Mouse (Mus musculus): ENCODE measurements at regions not wholly inside any gene's neighbourhood (a gene's known extent, or its start where the extent isn't known, plus 50 kb on each side); places are given as distances from the start of the nearest gene placed in this dataset.

GRCm38 (mm10) chr9:120703291-120703930, 132.2 kb downstream of the Rpl14 start:
- WGBS = 64% methylated on average over 10 of the region's 10 CpGs
- ATAC-seq (ENCODE audit: low FRiP score, low read depth) = no peak
- Histone ChIP-seq H3K9ac (no peak overlapping the region), H3K4me2 (replicated peaks) (no peak overlapping the region), H3K9me3 (no peaks in the 10 kb centered on the region), H3K27me3 (no peaks in the 10 kb centered on the region), H3K36me3 (no peaks in the 10 kb centered on the region), H3K4me1 (peaks cover 24% of the 10 kb centered on the region), H3K4me3 (no peak overlapping the region), H3K27ac (no peak overlapping the region)

- 69% methylated on average over 9 of the region's 9 CpGs for WGBS
- no peak overlapping the region; the same call in 1 of the 2 replicates for H3K27ac ChIP-seq
- H3K4me2 ChIP-seq (replicated peaks) = no peak overlapping the region
- no peak overlapping the region for H3K9ac ChIP-seq
- ATAC-seq (ENCODE audit: low FRiP score, low read depth) = peak; percentile 36; the same call in 1 of the 2 replicates
- peaks cover 8% of the 10 kb centered on the region for H3K9me3 ChIP-seq
- peaks cover 31% of the 10 kb centered on the region for H3K4me1 ChIP-seq
- H3K4me3 ChIP-seq = no peak overlapping the region
- no peaks in the 10 kb centered on the region for H3K27me3 ChIP-seq
- H3K36me3 ChIP-seq = no peaks in the 10 kb centered on the region
These were observed 135.4 kb downstream of the Rpl14 start for GRCm38 (mm10) chr9:120706562-120707198.

GRCm38 (mm10) chr9:120708507-120708906, 137.3 kb downstream of the Rpl14 start:
- peak overlapping the region; percentile 49 for H3K4me2 ChIP-seq (replicated peaks)
- ATAC-seq (ENCODE audit: low FRiP score, low read depth) = no peak
- H3K27ac ChIP-seq = peak overlapping the region; percentile 48
- H3K4me1 ChIP-seq = peaks cover 22% of the 10 kb centered on the region
- no peaks in the 10 kb centered on the region for H3K27me3 ChIP-seq
- no peaks in the 10 kb centered on the region for H3K36me3 ChIP-seq
- 12% methylated on average over 11 of the region's 11 CpGs for WGBS
- peak overlapping the region; percentile 3; the same call in 1 of the 2 replicates for H3K4me3 ChIP-seq
- H3K9ac ChIP-seq = peak overlapping the region; percentile 51
- peaks cover 10% of the 10 kb centered on the region for H3K9me3 ChIP-seq

GRCm38 (mm10) chr9:120709146-120709655, 138.0 kb downstream of the Rpl14 start:
- Histone ChIP-seq H3K36me3 (no peaks in the 10 kb centered on the region), H3K4me1 (peaks cover 20% of the 10 kb centered on the region), H3K4me2 (replicated peaks) (peak overlapping the region; percentile 49), H3K9ac (peak overlapping the region; percentile 51; the same call in 1 of the 2 replicates), H3K9me3 (peaks cover 10% of the 10 kb centered on the region), H3K27me3 (no peaks in the 10 kb centered on the region), H3K4me3 (no peak overlapping the region), H3K27ac (peak overlapping the region; percentile 48; the same call in 1 of the 2 replicates)
- WGBS = 68% methylated on average over 10 of the region's 10 CpGs
- ATAC-seq (ENCODE audit: low FRiP score, low read depth) = no peak

GRCm38 (mm10) chr9:120712987-120713386, 141.7 kb downstream of the Rpl14 start:
- H3K9me3 ChIP-seq = peaks cover 10% of the 10 kb centered on the region
- no peak overlapping the region for H3K4me3 ChIP-seq
- no peak for ATAC-seq (ENCODE audit: low FRiP score, low read depth)
- WGBS = 91% methylated on average over 2 of the region's 2 CpGs
- H3K27ac ChIP-seq = no peak overlapping the region
- no peak overlapping the region for H3K4me2 ChIP-seq (replicated peaks)
- H3K4me1 ChIP-seq = peaks cover 29% of the 10 kb centered on the region
- H3K27me3 ChIP-seq = no peaks in the 10 kb centered on the region
- H3K36me3 ChIP-seq = no peaks in the 10 kb centered on the region
- H3K9ac ChIP-seq = no peak overlapping the region

GRCm38 (mm10) chr9:120715665-120716121, 144.4 kb downstream of the Rpl14 start:
- no peak overlapping the region for H3K9ac ChIP-seq
- no peak overlapping the region for H3K4me3 ChIP-seq
- 49% methylated on average over 7 of the region's 7 CpGs for WGBS
- no peaks in the 10 kb centered on the region for H3K27me3 ChIP-seq
- peak; percentile 48 for ATAC-seq (ENCODE audit: low FRiP score, low read depth)
- no peak overlapping the region for H3K4me2 ChIP-seq (replicated peaks)
- peak overlapping the region; percentile 70; the same call in 1 of the 2 replicates for H3K27ac ChIP-seq
- H3K36me3 ChIP-seq = no peaks in the 10 kb centered on the region
- H3K9me3 ChIP-seq = peaks cover 10% of the 10 kb centered on the region
- peaks cover 18% of the 10 kb centered on the region for H3K4me1 ChIP-seq

GRCm38 (mm10) chr9:120718812-120719211, 147.6 kb downstream of the Rpl14 start:
- H3K9me3 ChIP-seq = no peaks in the 10 kb centered on the region
- WGBS = 84% methylated on average over 3 of the region's 3 CpGs
- no peak for ATAC-seq (ENCODE audit: low FRiP score, low read depth)

GRCm38 (mm10) chr9:120721451-120722123, 150.3 kb downstream of the Rpl14 start:
- no peak for ATAC-seq (ENCODE audit: low FRiP score, low read depth)
- WGBS = 91% methylated on average over 9 of the region's 9 CpGs

More at GRCm38 (mm10) chr9:120718812-120719211, 147.6 kb downstream of the Rpl14 start:
- Histone ChIP-seq H3K4me1 (peaks cover 18% of the 10 kb centered on the region), H3K27ac (no peak overlapping the region), H3K9ac (no peak overlapping the region), H3K4me3 (no peak overlapping the region), H3K36me3 (no peaks in the 10 kb centered on the region), H3K4me2 (replicated peaks) (no peak overlapping the region), H3K27me3 (no peaks in the 10 kb centered on the region)

GRCm38 (mm10) chr9:120723026-120723425, 151.8 kb downstream of the Rpl14 start:
- Histone ChIP-seq H3K4me1 (no peaks in the 10 kb centered on the region), H3K9ac (no peak overlapping the region), H3K4me3 (no peak overlapping the region), H3K27me3 (no peaks in the 10 kb centered on the region), H3K4me2 (replicated peaks) (no peak overlapping the region), H3K27ac (no peak overlapping the region), H3K36me3 (no peaks in the 10 kb centered on the region), H3K9me3 (0 out of 2 replicates have a peak, but pooled peaks cover 5% of the 10 kb centered on the region)
- ATAC-seq (ENCODE audit: low FRiP score, low read depth) = no peak
- WGBS = 76% methylated on average over 5 of the region's 5 CpGs

More at GRCm38 (mm10) chr9:120721451-120722123, 150.3 kb downstream of the Rpl14 start:
- Histone ChIP-seq H3K9me3 (no peaks in the 10 kb centered on the region), H3K4me1 (0 out of 2 replicates have a peak, but pooled peaks cover under 1% of the 10 kb centered on the region), H3K4me3 (no peak overlapping the region), H3K4me2 (replicated peaks) (no peak overlapping the region), H3K27ac (no peak overlapping the region), H3K27me3 (no peaks in the 10 kb centered on the region), H3K9ac (no peak overlapping the region), H3K36me3 (no peaks in the 10 kb centered on the region)

GRCm38 (mm10) chr9:120731952-120732622, 160.8 kb downstream of the Rpl14 start:
- peaks cover 38% of the 10 kb centered on the region for H3K4me1 ChIP-seq
- no peaks in the 10 kb centered on the region for H3K27me3 ChIP-seq
- no peak overlapping the region for H3K9ac ChIP-seq
- WGBS = 34% methylated on average over 8 of the region's 8 CpGs
- no peak overlapping the region for H3K4me2 ChIP-seq (replicated peaks)
- no peaks in the 10 kb centered on the region for H3K36me3 ChIP-seq
- H3K4me3 ChIP-seq = no peak overlapping the region
- ATAC-seq (ENCODE audit: low FRiP score, low read depth) = no peak
- H3K9me3 ChIP-seq = peaks cover 13% of the 10 kb centered on the region; the same call in 1 of the 2 replicates
- H3K27ac ChIP-seq = peak overlapping the region; percentile 67

- peaks cover 13% of the 10 kb centered on the region; the same call in 1 of the 2 replicates for H3K9me3 ChIP-seq
- 14% methylated on average over 14 of the region's 14 CpGs for WGBS
- peak overlapping the region; percentile 67 for H3K27ac ChIP-seq
- H3K36me3 ChIP-seq = no peaks in the 10 kb centered on the region
- no peak overlapping the region for H3K4me3 ChIP-seq
- H3K4me1 ChIP-seq = peaks cover 38% of the 10 kb centered on the region
- no peaks in the 10 kb centered on the region for H3K27me3 ChIP-seq
- peak; percentile 25; the same call in 1 of the 2 replicates for ATAC-seq (ENCODE audit: low FRiP score, low read depth)
- H3K9ac ChIP-seq = no peak overlapping the region
- peak overlapping the region; percentile 23 for H3K4me2 ChIP-seq (replicated peaks)
These were observed 161.5 kb downstream of the Rpl14 start for GRCm38 (mm10) chr9:120732650-120733293.
